Comparison of ENCODE assay signal across 9 mouse cellular contexts in the genomic region with DNA sequence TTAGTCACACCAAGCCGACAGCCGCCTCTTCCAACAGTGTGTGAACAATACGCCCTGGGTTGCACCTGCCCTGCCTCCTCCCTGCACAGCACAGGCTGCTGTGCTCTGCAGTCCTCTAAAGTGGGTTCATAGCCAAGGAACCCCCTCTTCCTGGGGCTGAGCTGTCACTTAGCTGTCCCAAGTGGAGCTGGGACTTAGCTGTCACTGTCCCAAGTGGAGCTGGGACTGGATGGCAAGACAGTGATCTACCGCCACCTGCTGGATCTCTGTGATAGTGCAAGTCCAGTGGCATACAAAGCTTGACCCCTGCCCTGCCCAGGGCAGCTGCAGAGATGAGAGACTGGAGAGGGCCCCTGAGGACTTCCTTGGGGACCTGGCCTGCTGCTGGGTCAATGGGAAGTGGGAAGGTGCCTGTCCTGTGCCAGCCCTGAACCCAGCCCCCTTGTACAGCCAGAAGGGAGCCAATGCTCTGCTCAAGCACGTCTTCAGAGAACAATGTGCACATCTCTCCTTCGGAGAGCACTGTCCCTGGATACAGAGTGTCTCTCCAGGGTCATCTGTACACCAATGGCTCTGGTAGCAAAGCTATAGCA.
DNase-seq lines count a peak whose midpoint lies in the region; ATAC-seq lines count a peak whose summit lies in the region.
"Had no signal": no experiment of that assay in that cellular context is flagged by ENCODE, and none has a peak within 500 bp of the region (broad histone marks: within the 10 kb centered on the region; RNA-seq: fewer than 3 reads in every experiment).

No protein-coding gene starts in this region.

- WGBS in hindbrain, embryonic 16.5 days, result 33% methylated on average over 6 of the region's 6 CpGs
- WGBS in limb, embryonic 10.5 days, result 73% methylated on average over 6 of the region's 6 CpGs
- WGBS in midbrain, embryonic 15.5 days, result 52% methylated on average over 6 of the region's 6 CpGs

- peak; percentile 69 for DNase-seq in layer of hippocampus, adult 11-12 months (ENCODE audit: low spot score)
- no peak for DNase-seq in layer of hippocampus, adult 9-10 months (ENCODE audit: low spot score)
- DNase-seq in cerebellum, adult 9-10 months, result peak; percentile 75
- peak; percentile 65 to 75 for DNase-seq in frontal cortex, postnatal 36 days (ENCODE audit: low spot score in 2 of 2)
- peak; percentile 92 for DNase-seq in limb, embryonic 10.5 days (ENCODE audit: low spot score)
- peak; percentile 33 to 41 for DNase-seq in spleen, postnatal 36 days (ENCODE audit: low spot score in 2 of 2)

- no peak overlapping the region for H3K4me3 ChIP-seq in hindbrain, embryonic 16.5 days (ENCODE audit: low read length)
- no peak overlapping the region for H3K4me3 ChIP-seq in limb, embryonic 10.5 days
- H3K4me3 ChIP-seq in midbrain, embryonic 15.5 days, result no peak overlapping the region
- H3K4me3 ChIP-seq: megakaryocyte, embryonic 14.5 days had no signal

- no peaks in the 10 kb centered on the region for H3K9me3 ChIP-seq in hindbrain, embryonic 16.5 days (ENCODE audit: control insufficient read depth, low read length)
- no peaks in the 10 kb centered on the region; the same call in 1 of the 2 replicates for H3K9me3 ChIP-seq in limb, embryonic 10.5 days (replicated peaks)
- H3K9me3 ChIP-seq in midbrain, embryonic 15.5 days, result no peaks in the 10 kb centered on the region

- H3K27me3 ChIP-seq in hindbrain, embryonic 16.5 days (replicated peaks; ENCODE audit: control insufficient read depth, insufficient read depth, low read length), result no peaks in the 10 kb centered on the region
- no peaks in the 10 kb centered on the region for H3K27me3 ChIP-seq in limb, embryonic 10.5 days (ENCODE audit: low read depth, poor library complexity, severe bottlenecking)
- no peaks in the 10 kb centered on the region for H3K27me3 ChIP-seq in midbrain, embryonic 15.5 days (replicated peaks)

- H3K9ac ChIP-seq in hindbrain, embryonic 16.5 days (ENCODE audit: low read depth, low read length), result no peak overlapping the region
- H3K9ac ChIP-seq in midbrain, embryonic 15.5 days, result no peak overlapping the region

- H3K4me1 ChIP-seq in hindbrain, embryonic 16.5 days (ENCODE audit: control insufficient read depth, insufficient read depth, low read depth, low read length), result peaks cover 4% of the 10 kb centered on the region
- H3K4me1 ChIP-seq in limb, embryonic 10.5 days, result peaks cover 17% of the 10 kb centered on the region
- H3K4me1 ChIP-seq in midbrain, embryonic 15.5 days, result peaks cover 16% of the 10 kb centered on the region

- H3K36me3 ChIP-seq in hindbrain, embryonic 16.5 days (ENCODE audit: control insufficient read depth, insufficient read depth, low read length), result peaks cover 18% of the 10 kb centered on the region; the same call in 1 of the 2 replicates
- H3K36me3 ChIP-seq in limb, embryonic 10.5 days, result peaks cover 61% of the 10 kb centered on the region
- peaks cover 8% of the 10 kb centered on the region; the same call in 1 of the 2 replicates for H3K36me3 ChIP-seq in midbrain, embryonic 15.5 days (replicated peaks)

- H3K27ac ChIP-seq in hindbrain, embryonic 16.5 days (ENCODE audit: low read depth, low read length), result no peak overlapping the region
- H3K27ac ChIP-seq in limb, embryonic 10.5 days, result no peak overlapping the region
- no peak overlapping the region for H3K27ac ChIP-seq in midbrain, embryonic 15.5 days

- peak; percentile 37 for ATAC-seq in hindbrain, embryonic 16.5 days
- peak; percentile 25; the same call in 1 of the 2 replicates for ATAC-seq in midbrain, embryonic 15.5 days (replicated peaks)

- no peak overlapping the region for H3K4me2 ChIP-seq in hindbrain, embryonic 16.5 days (ENCODE audit: low read length)
- no peak overlapping the region for H3K4me2 ChIP-seq in midbrain, embryonic 15.5 days
